Mouse (Mus musculus) inflammation-experienced regulatory T-cells, adult 6 months (primary cell): Measurements from ENCODE around the gene Smyd2. TPM values are rescaled to one million over a fixed set of nuclear protein-coding genes. Genes with fewer than 3 reads are reported as not detected.
A peak's percentile ranks its signal among the peaks of the same experiment; 100 is the strongest.

ENCODE experiments used
- ATAC-seq: one replicate; pipeline ENCODE4 v1.8.0; 2017
- polyA plus RNA-seq, 3 experiments: library from polyadenylated mRNA; unstranded; fragments of 100-300 nt; shearing (Covaris generic); gene quantifications; one replicate each; pipeline ENCODE4 v1.2.1; 2017

Smyd2 gene
- polyA plus RNA-seq, 3 experiments from 2014 or later = 4.9 to 14.0 (median 11.7) TPM

GRCm38 (mm10) chr1:189869651-189870270 lies 52.4 kb downstream of the Smyd2 start:
- no peak for ATAC-seq

- no peak for ATAC-seq
Observed at GRCm38 (mm10) chr1:189868036-189868435, 54.1 kb downstream of the Smyd2 start.

- no peak for ATAC-seq
Observed at GRCm38 (mm10) chr1:189867497-189867896, 54.7 kb downstream of the Smyd2 start.

- ATAC-seq = peak; percentile 96
Observed at GRCm38 (mm10) chr1:189867034-189867433, 55.1 kb downstream of the Smyd2 start.

- no peak for ATAC-seq
Observed at GRCm38 (mm10) chr1:189866621-189867020, 55.5 kb downstream of the Smyd2 start.

- ATAC-seq = no peak
Observed at GRCm38 (mm10) chr1:189864846-189865560, 57.2 kb downstream of the Smyd2 start.

GRCm38 (mm10) chr1:189864301-189864700 lies 57.9 kb downstream of the Smyd2 start:
- no peak for ATAC-seq

GRCm38 (mm10) chr1:189863727-189864126 lies 58.4 kb downstream of the Smyd2 start:
- ATAC-seq = no peak

- ATAC-seq = no peak
Observed at GRCm38 (mm10) chr1:189860942-189861315, 61.2 kb downstream of the Smyd2 start.

- ATAC-seq = no peak
Observed at GRCm38 (mm10) chr1:189860112-189860941, 61.8 kb downstream of the Smyd2 start.

- no peak for ATAC-seq
Observed at GRCm38 (mm10) chr1:189858377-189858776, 63.8 kb downstream of the Smyd2 start.

GRCm38 (mm10) chr1:189855739-189856138 lies 66.4 kb downstream of the Smyd2 start:
- no peak for ATAC-seq

GRCm38 (mm10) chr1:189854646-189855045 lies 67.5 kb downstream of the Smyd2 start:
- no peak for ATAC-seq

GRCm38 (mm10) chr1:189852456-189852855 lies 69.7 kb downstream of the Smyd2 start:
- ATAC-seq = no peak

GRCm38 (mm10) chr1:189852051-189852450 lies 70.1 kb downstream of the Smyd2 start:
- ATAC-seq = no peak

GRCm38 (mm10) chr1:189849550-189849949 lies 72.6 kb downstream of the Smyd2 start:
- ATAC-seq = no peak

GRCm38 (mm10) chr1:189846319-189846718 lies 75.8 kb downstream of the Smyd2 start:
- no peak for ATAC-seq

- ATAC-seq = no peak
Observed at GRCm38 (mm10) chr1:189834166-189834565, 88.0 kb downstream of the Smyd2 start.

GRCm38 (mm10) chr1:189833351-189833750 lies 88.8 kb downstream of the Smyd2 start:
- no peak for ATAC-seq

- no peak for ATAC-seq
Observed at GRCm38 (mm10) chr1:189830797-189831232, 91.3 kb downstream of the Smyd2 start.
